In the genomic region with DNA sequence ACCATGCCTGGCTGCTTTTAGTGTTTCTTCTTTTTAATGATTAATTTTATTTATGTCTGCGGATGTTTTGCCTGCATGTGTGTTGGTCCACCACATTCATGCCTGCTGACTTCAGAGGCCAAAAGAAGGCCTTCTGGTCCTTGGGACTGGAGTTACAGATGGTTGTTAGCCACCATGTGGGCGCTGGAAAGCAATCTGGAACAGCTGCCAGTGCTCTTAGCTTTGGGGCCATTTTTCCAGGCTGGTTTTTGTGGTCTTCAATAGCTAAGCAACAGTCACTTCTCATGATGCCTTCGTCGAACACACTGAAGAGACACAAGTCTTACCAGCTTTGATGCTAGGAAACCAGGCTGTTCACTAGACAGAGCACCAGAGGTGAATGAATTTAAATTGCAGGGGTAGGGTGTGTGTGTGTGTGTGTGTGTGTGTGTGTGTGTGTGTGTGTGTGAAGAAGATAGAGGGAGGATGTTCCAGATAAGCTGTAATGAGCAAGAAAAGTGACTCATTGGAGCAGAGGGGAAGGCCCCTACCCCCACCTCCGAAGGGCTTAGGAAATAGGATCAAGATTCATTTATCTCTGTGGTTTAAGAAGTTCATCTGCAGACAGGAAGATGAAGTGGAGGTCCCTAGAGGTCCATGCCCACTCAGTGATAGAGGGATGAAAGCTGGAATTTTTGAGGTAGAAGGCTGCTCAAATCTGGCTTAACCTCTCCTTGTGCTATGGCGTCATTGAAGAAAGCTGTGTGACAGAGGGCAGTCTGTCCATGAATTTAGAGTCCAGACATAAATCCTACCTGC, we compare ENCODE assay signal across 19 mouse cellular contexts. TPM values are rescaled to one million over a fixed set of nuclear protein-coding genes. Genes with fewer than 3 reads are reported as not detected.
A peak's percentile ranks its signal among the peaks of the same experiment; 100 is the strongest.
DNase-seq lines count a peak whose midpoint lies in the region; ATAC-seq and TF ChIP-seq lines count a peak whose summit lies in the region.
"Had no signal": no experiment of that assay in that cellular context is flagged by ENCODE, and none has a peak within 500 bp of the region (broad histone marks: within the 10 kb centered on the region; RNA-seq: fewer than 3 reads in every experiment).

No protein-coding gene starts in this region.

- no peaks in the 10 kb centered on the region for H3K9me3 ChIP-seq in limb, embryonic 13.5 days
- no peaks in the 10 kb centered on the region for H3K9me3 ChIP-seq in limb, embryonic 10.5 days (replicated peaks)
- H3K9me3 ChIP-seq: embryonic facial prominence, embryonic 12.5 days; stomach, embryonic 15.5 days had no signal

- H3K27ac ChIP-seq in limb, embryonic 13.5 days: 0 out of 2 replicates have a peak overlapping the region, but pooled peaks have one; percentile 28
- no peak overlapping the region for H3K27ac ChIP-seq in limb, embryonic 10.5 days
- H3K27ac ChIP-seq in embryonic fibroblast, embryonic 13.5 days (ENCODE audit: insufficient read depth, low read length): 0 out of 2 replicates have a peak overlapping the region, but pooled peaks have one; percentile 14
- H3K27ac ChIP-seq: embryonic facial prominence, embryonic 12.5 days; stomach, embryonic 15.5 days had no signal

- H3K9ac ChIP-seq in limb, embryonic 13.5 days: no peak overlapping the region
- H3K9ac ChIP-seq: embryonic facial prominence, embryonic 12.5 days; forebrain, postnatal 0 days; lung, embryonic 14.5 days; stomach, embryonic 15.5 days had no signal

- peaks cover 6% of the 10 kb centered on the region for H3K36me3 ChIP-seq in limb, embryonic 13.5 days
- H3K36me3 ChIP-seq in limb, embryonic 10.5 days: no peaks in the 10 kb centered on the region; the same call in 1 of the 2 replicates
- no peaks in the 10 kb centered on the region for H3K36me3 ChIP-seq in C2C12 (ENCODE audit: control insufficient read depth, insufficient read depth)
- H3K36me3 ChIP-seq: embryonic facial prominence, embryonic 12.5 days; stomach, embryonic 15.5 days had no signal

- no peak overlapping the region for H3K4me3 ChIP-seq in limb, embryonic 13.5 days
- H3K4me3 ChIP-seq in limb, embryonic 10.5 days: no peak overlapping the region
- H3K4me3 ChIP-seq in C2C12 (ENCODE audit: insufficient read depth, poor library complexity, severe bottlenecking): no peak overlapping the region
- H3K4me3 ChIP-seq in embryonic fibroblast, embryonic 13.5 days (ENCODE audit: insufficient read depth, low read length): no peak overlapping the region
- H3K4me3 ChIP-seq: embryonic facial prominence, embryonic 12.5 days; stomach, embryonic 15.5 days had no signal

- no peak for TF ChIP-seq POLR2A in embryonic fibroblast, embryonic 13.5 days (IDR thresholded peaks at IDR 0.05; ENCODE audit: low read depth, low read length)

- no peaks in the 10 kb centered on the region for H3K27me3 ChIP-seq in limb, embryonic 13.5 days
- no peaks in the 10 kb centered on the region for H3K27me3 ChIP-seq in limb, embryonic 10.5 days (ENCODE audit: low read depth, poor library complexity, severe bottlenecking)
- no peaks in the 10 kb centered on the region for H3K27me3 ChIP-seq in C2C12 (ENCODE audit: control insufficient read depth, insufficient read depth, insufficient read length)
- H3K27me3 ChIP-seq: embryonic facial prominence, embryonic 12.5 days; stomach, embryonic 15.5 days had no signal

- WGBS in limb, embryonic 13.5 days: 77% methylated on average over 6 of the region's 6 CpGs
- 78% methylated on average over 6 of the region's 6 CpGs for WGBS in limb, embryonic 10.5 days

- no peak for TF ChIP-seq CTCF in C2C12 (IDR thresholded peaks at IDR 0.05; ENCODE audit: control insufficient read depth, insufficient read depth, insufficient read length)
- TF ChIP-seq CTCF in embryonic fibroblast, embryonic 13.5 days (IDR thresholded peaks at IDR 0.05; ENCODE audit: borderline replicate concordance, insufficient read depth, low read length): no peak

- H3K4me1 ChIP-seq in limb, embryonic 13.5 days: peaks cover 41% of the 10 kb centered on the region
- H3K4me1 ChIP-seq in limb, embryonic 10.5 days: peaks cover 58% of the 10 kb centered on the region
- peaks cover 22% of the 10 kb centered on the region for H3K4me1 ChIP-seq in embryonic fibroblast, embryonic 13.5 days (ENCODE audit: control insufficient read depth, insufficient read depth, low read length)

- ATAC-seq in limb, embryonic 13.5 days (ENCODE audit: low FRiP score, low read depth): no peak
- ATAC-seq: forebrain, postnatal 0 days had no signal

- H3ac ChIP-seq in C2C12 (ENCODE audit: control insufficient read depth, insufficient read length, low read depth): no peak overlapping the region

- peak; percentile 33 for DNase-seq in adrenal gland, postnatal 10 days
- DNase-seq in adrenal gland, postnatal 4 days (ENCODE audit: low spot score in 2 of 2): no peak
- no peak for DNase-seq in limb, embryonic 10.5 days (ENCODE audit: low spot score)
- no peak for DNase-seq in frontal cortex, postnatal 36 days (ENCODE audit: low spot score in 2 of 2)
- DNase-seq in frontal cortex, adult 2 months (ENCODE audit: extremely low spot score in 1 of 2, low spot score in 1 of 2): no peak
- DNase-seq: cerebellum, adult 8-10 months; forebrain, postnatal 0 days; gastrocnemius, postnatal 10 days; kidney, adult 9 months; kidney, postnatal 36 days; liver; lung, embryonic 14.5 days; midbrain, embryonic 14.5 days; thymus, adult 2 months had no signal

- peaks cover 90% of the 10 kb centered on the region for H3K79me2 ChIP-seq in C2C12 (ENCODE audit: control insufficient read depth, insufficient read depth)

- peaks cover 40% of the 10 kb centered on the region for H3K79me3 ChIP-seq in C2C12 (ENCODE audit: low read depth)

- H3K4me2 ChIP-seq in limb, embryonic 13.5 days (replicated peaks): no peak overlapping the region
- H3K4me2 ChIP-seq: embryonic facial prominence, embryonic 12.5 days; lung, embryonic 14.5 days; stomach, embryonic 15.5 days had no signal

TF ChIP-seq in C2C12, 6 proteins besides CTCF, POLR2A, EP300 and RAD21:
- TF ChIP-seq FOSL1 (IDR thresholded peaks at IDR 0.05; ENCODE audit: insufficient read depth, low read length, poor library complexity, severe bottlenecking) (no peak), MAX (IDR thresholded peaks at IDR 0.05) (peak; percentile 32), MYOD1 (IDR thresholded peaks at IDR 0.05; ENCODE audit: control insufficient read depth, insufficient read length, low read depth) (peak; percentile 45)

RNA-seq across cellular contexts. Expression of a gene that starts 7.8 kb away (rescaled TPM):
- 10 to 100 TPM; 32.4 to 43.1 TPM for total RNA-seq in adrenal gland, postnatal 10 days (2021)
- 10 to 100 TPM; 59.3 to 65.2 TPM for total RNA-seq in adrenal gland, postnatal 4 days (2021)
- polyA plus RNA-seq in limb, embryonic 13.5 days (2015; fragmentation: Nextera tagmentation; extraction: Ambion mirVana): 37.2 and 37.7 TPM in 2 replicates
- 15.0 and 22.6 TPM in 2 replicates for polyA plus RNA-seq in limb, embryonic 10.5 days (2016; fragmentation: Nextera tagmentation; extraction: Ambion mirVana)
- polyA plus RNA-seq in C2C12 (2012; fragmentation: generic; extraction: Trizol): 16.2 TPM
- polyA plus RNA-seq in embryonic fibroblast, embryonic 13.5 days (2011; ENCODE audit: insufficient read length, low read depth, missing spikeins): 29.6 and 31.8 TPM in 2 replicates
- 28.0 and 32.7 TPM in 2 replicates for polyA plus RNA-seq in frontal cortex, adult 2 months (2012; rRNA removed)

RNA-seq across cellular contexts. Expression of a gene that starts 37.6 kb away (rescaled TPM):
- 10 to 100 TPM; 37.8 to 41.3 TPM for total RNA-seq in adrenal gland, postnatal 10 days (2021)
- total RNA-seq in adrenal gland, postnatal 4 days (2021): 10 to 100 TPM; 56.6 to 56.9 TPM
- 46.8 and 48.9 TPM in 2 replicates for polyA plus RNA-seq in limb, embryonic 13.5 days (2015; fragmentation: Nextera tagmentation; extraction: Ambion mirVana)
- polyA plus RNA-seq in limb, embryonic 10.5 days (2016; fragmentation: Nextera tagmentation; extraction: Ambion mirVana): 54.6 and 59.2 TPM in 2 replicates
- 13.3 TPM for polyA plus RNA-seq in C2C12 (2012; fragmentation: generic; extraction: Trizol)
- 44.6 and 46.1 TPM in 2 replicates for polyA plus RNA-seq in embryonic fibroblast, embryonic 13.5 days (2011; ENCODE audit: insufficient read length, low read depth, missing spikeins)
- 23.2 and 24.3 TPM in 2 replicates for polyA plus RNA-seq in frontal cortex, adult 2 months (2012; rRNA removed)

RNA-seq across cellular contexts. Expression of a gene that starts 58.5 kb away (rescaled TPM):
- total RNA-seq in adrenal gland, postnatal 10 days (2021): 100 to 1,000 TPM; 198 to 256 TPM
- 100 to 1,000 TPM; 299 to 343 TPM for total RNA-seq in adrenal gland, postnatal 4 days (2021)
- polyA plus RNA-seq in limb, embryonic 13.5 days (2015; fragmentation: Nextera tagmentation; extraction: Ambion mirVana): 340 and 357 TPM in 2 replicates
- 365 and 415 TPM in 2 replicates for polyA plus RNA-seq in limb, embryonic 10.5 days (2016; fragmentation: Nextera tagmentation; extraction: Ambion mirVana)
- 143 TPM for polyA plus RNA-seq in C2C12 (2012; fragmentation: generic; extraction: Trizol)
- polyA plus RNA-seq in embryonic fibroblast, embryonic 13.5 days (2011; ENCODE audit: insufficient read length, low read depth, missing spikeins): 291 and 361 TPM in 2 replicates
- 337 and 338 TPM in 2 replicates for polyA plus RNA-seq in frontal cortex, adult 2 months (2012; rRNA removed)
